Mouse (Mus musculus) heart, adult 18-20 months (tissue): Measurements from ENCODE around the gene Slc24a2. TPM values are rescaled to one million over a fixed set of nuclear protein-coding genes. Genes with fewer than 3 reads are reported as not detected.
A peak's percentile ranks its signal among the peaks of the same experiment; 100 is the strongest.

ENCODE experiments used
- DNase-seq, 2 experiments: peaks; one replicate each; pipeline ENCODE4 v3.0.0; 2021 to 2022; ENCODE audit warnings: mixed read lengths in 1 of 2
- total RNA-seq, 2 experiments: library from RNA; stranded (reverse); gene quantifications; 2 replicates each; pipeline ENCODE4 v1.2.3; 2021

Slc24a2 gene
- total RNA-seq, 2 experiments from 2014 or later = 2.0 to 2.2 TPM

- no peak for DNase-seq
These were observed 188.8 kb downstream of the Slc24a2 start for GRCm38 (mm10) chr4:87041412-87041997.

GRCm38 (mm10) chr4:87037592-87037991 lies 192.7 kb downstream of the Slc24a2 start:
- peak in 1 of 2 experiments; percentile 12 for DNase-seq

GRCm38 (mm10) chr4:87036507-87036906 lies 193.8 kb downstream of the Slc24a2 start:
- DNase-seq = peak; percentile 29 to 54

DNA sequence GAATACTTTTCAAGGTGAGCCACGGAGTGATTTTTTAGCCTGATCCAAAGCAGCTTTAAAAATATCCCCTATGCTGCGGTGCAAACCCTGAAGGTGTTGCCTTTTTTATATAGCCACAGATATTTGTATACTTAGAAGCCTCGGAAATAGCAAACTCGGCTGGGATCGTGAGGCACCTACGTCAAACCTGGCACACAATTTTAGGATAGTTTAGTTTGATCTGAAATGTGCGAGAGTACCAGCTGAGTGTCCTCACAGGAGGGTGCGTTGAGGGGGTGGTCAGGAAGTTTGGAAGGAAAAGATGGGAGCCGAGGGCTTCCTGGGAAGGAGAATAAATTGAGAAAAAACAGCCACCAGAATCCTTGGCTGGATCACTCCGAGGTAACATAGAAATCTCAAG lies 194.6 kb downstream of the Slc24a2 start:
- DNase-seq = no peak

DNA sequence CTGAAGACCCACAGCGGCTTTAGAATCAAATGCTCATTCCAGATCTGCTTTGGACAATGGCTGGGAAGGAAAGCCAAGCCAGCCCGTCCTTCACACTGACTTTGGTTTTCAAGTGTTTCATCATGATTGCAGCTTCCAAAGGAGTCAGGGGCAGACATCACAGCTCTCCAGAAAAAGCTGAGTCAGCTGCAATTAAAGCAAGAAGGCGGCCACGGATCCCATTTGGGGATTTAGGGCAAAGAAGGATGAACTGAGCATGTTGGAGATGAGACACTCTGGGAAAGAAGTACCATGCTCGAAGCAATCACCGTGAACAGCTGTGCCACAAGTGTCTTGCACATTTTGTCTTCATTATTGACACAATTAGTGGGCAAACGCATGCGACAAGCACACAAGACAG lies 197.6 kb downstream of the Slc24a2 start:
- DNase-seq = no peak

DNA sequence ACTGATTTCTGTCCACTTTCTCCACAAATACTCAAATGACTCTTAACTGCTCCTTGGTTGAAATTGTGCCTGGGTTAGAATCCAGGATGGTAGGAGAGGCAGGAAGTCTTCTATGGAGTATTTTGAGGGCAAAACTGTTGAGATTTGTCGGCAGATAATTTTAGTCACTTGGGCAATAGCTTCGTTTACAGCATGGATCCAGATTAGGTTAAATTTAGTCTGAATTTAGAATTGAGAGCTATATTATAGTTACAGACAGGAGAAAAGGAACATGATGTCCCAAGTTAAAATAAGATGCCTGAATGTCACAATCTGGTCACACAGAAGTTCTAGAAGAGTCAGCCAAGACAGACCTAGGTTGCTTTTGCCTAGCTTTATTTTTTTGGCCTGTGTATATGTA lies 199.2 kb downstream of the Slc24a2 start:
- DNase-seq = no peak

- peak; percentile 4 to 18 for DNase-seq
These were observed 203.7 kb downstream of the Slc24a2 start for GRCm38 (mm10) chr4:87026311-87027151.

DNA sequence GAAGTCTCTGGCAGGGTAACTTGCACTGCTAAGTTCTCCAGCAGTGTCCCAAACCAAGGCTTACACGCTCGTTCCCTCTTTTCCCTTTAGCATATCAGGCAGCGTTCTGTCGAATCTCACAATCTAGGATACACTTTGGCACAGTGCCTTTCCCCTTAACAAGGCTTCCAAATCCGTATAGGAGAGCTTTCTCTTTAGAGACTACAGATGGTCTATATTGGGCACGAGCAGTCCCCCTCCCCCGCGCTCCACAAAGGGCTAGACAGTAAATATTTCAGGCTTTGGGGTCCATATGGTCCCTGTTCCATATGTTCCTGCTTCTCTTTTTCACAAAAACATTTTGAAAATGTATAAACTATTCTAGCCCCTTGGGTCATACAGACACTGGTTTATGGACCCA lies 205.7 kb downstream of the Slc24a2 start:
- DNase-seq = no peak

- no peak for DNase-seq
These were observed 208.7 kb downstream of the Slc24a2 start for GRCm38 (mm10) chr4:87021542-87021941.

GRCm38 (mm10) chr4:87019486-87020105 lies 210.7 kb downstream of the Slc24a2 start:
- DNase-seq = no peak

- no peak for DNase-seq
These were observed 211.9 kb downstream of the Slc24a2 start for GRCm38 (mm10) chr4:87018073-87018997.

GRCm38 (mm10) chr4:87017464-87017863 lies 212.8 kb downstream of the Slc24a2 start:
- DNase-seq = peak in 1 of 2 experiments; percentile 6

GRCm38 (mm10) chr4:87015746-87016145 lies 214.5 kb downstream of the Slc24a2 start:
- DNase-seq = no peak

GRCm38 (mm10) chr4:87013721-87014620 lies 216.3 kb downstream of the Slc24a2 start:
- no peak for DNase-seq

- no peak for DNase-seq
These were observed 237.8 kb downstream of the Slc24a2 start for GRCm38 (mm10) chr4:86992470-86992869.

- DNase-seq = no peak
These were observed 241.0 kb downstream of the Slc24a2 start for GRCm38 (mm10) chr4:86989301-86989700.

DNA sequence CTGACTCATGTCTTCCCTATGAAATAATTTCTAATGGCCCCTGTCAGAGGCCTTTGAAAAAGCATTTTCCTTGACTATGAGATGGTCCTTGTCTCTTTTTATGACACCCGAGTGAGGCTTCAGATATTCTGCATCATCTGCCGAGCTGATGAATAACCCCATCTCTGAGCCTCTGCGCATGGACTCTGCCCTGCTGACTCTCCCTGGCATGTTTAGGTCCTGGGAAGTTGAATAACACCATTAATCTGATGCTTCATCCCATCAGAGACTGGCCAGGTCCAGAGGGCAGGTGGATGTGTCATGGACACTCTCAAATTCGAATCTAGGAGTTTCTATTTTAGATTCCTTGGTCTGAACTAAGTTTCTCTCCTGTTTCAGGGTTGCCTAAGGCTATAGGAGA lies 242.4 kb downstream of the Slc24a2 start:
- no peak for DNase-seq

- DNase-seq = no peak
These were observed 253.0 kb downstream of the Slc24a2 start for GRCm38 (mm10) chr4:86977272-86977671.

DNA sequence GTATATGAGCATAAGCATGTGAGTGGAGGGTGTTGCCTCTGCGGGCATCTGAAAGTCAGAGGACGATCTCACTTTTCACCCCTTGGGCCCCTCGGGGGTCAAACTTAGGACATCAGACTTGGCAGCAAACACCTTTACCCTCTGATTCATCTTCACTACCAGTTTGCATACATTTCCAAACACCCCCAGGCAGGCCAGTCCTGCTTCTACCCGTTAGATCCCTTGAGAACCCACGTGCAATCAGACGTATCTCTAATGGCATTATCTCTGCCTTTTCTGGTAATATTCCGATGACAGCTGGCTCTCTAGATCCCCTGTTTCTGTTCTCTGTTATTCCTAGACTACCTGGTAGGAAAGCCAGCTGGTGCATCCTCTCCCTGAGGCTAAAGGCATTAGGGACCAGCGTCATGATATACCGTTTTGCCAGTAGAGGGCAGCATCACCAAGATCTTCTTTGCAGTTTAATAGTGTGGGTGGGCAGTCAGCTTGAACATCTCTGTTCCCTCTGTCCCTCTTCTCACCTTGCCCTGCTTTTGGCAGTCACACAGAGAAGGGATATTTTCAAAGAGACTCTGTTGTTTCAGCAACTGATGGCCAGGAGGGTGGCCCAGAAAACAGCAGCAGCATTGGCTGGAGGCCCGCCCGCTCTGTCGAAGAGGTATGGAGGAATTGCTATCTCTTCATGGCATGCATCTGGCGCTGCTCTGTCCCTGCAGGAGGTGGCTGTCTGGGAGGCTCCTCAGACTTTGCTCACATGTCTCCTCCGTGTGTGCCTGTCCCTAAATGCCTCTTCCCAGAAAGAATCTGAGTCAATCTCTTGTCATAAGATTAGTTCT lies 272.5 kb downstream of the Slc24a2 start:
- DNase-seq = peak; percentile 28 to 72

- DNase-seq = no peak
These were observed 274.8 kb downstream of the Slc24a2 start for GRCm38 (mm10) chr4:86955448-86955847.
